Mouse (Mus musculus): ENCODE results near the gene Unc13d. TPM values are rescaled to one million over a fixed set of nuclear protein-coding genes. Genes with fewer than 3 reads are reported as not detected.

Gene Unc13d
- total and polyA plus RNA-seq, 2 experiments from 2014 or later = 0.42 to 2.7 TPM

DNA sequence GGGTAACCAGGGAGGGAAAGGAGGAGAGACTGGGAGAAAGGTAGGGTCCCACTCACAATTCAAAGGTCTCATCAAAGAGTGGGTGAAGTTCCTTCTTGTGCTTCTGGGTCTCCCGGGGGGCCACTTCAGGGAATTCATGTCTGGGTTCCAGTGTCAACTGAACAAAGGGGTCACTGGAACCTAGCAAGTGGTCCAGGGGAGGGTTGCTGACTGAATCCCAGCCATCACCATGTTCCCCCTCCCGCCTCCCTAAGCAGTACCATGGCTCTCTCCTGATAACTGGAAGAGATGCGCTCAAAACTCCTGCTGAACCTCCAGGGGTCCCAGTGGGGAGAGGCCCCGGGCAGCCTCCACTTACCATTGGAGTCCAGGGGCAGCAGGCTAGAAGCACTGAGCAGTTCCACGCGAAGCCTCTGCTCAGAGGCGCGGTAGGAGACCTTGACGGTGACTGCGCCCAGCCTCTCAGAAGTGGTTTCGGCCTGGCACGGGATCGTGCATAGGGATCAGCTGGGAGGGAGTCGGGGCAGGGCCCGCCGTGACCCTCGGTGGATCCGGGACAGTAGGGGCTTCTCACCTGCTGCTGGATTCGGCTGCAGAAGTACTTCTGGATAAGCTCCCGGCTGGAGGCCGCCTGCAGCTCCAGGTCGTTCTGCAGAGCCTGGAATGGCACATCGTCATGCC lies 13.4 kb downstream of the Unc13d start:
- peaks cover 19% of the 10 kb centered on the region for H3K36me3 ChIP-seq (replicated peaks; ENCODE audit: control insufficient read depth, insufficient read depth, low read length)
- H3K4me1 ChIP-seq (ENCODE audit: control insufficient read depth, insufficient read depth) = no peaks in the 10 kb centered on the region
- H3K27ac ChIP-seq (ENCODE audit: low read depth) = no peak overlapping the region
- H3K9me3 ChIP-seq (replicated peaks; ENCODE audit: control insufficient read depth, low read length) = no peaks in the 10 kb centered on the region
- no peaks in the 10 kb centered on the region for H3K27me3 ChIP-seq (ENCODE audit: control insufficient read depth, insufficient read depth, low read length)
- whole genome bisulfite sequencing = 50% methylated on average over 23 of the region's 23 CpGs
- ATAC-seq (ENCODE audit: insufficient read depth, low read depth) (no peak), DNase-seq (ENCODE audit: low spot score) (no peak)
- TF ChIP-seq EP300 (IDR thresholded peaks at IDR 0.05; ENCODE audit: low read depth) = no peak
- TF ChIP-seq CTCF (IDR thresholded peaks at IDR 0.05; ENCODE audit: low read depth) = no peak
- no peak overlapping the region for H3K4me3 ChIP-seq (ENCODE audit: low read depth, low read length)
- no peak overlapping the region for H3K4me2 ChIP-seq (ENCODE audit: low read depth, low read length)
- no peak overlapping the region for H3K9ac ChIP-seq (replicated peaks; ENCODE audit: low read depth, low read length)

DNA sequence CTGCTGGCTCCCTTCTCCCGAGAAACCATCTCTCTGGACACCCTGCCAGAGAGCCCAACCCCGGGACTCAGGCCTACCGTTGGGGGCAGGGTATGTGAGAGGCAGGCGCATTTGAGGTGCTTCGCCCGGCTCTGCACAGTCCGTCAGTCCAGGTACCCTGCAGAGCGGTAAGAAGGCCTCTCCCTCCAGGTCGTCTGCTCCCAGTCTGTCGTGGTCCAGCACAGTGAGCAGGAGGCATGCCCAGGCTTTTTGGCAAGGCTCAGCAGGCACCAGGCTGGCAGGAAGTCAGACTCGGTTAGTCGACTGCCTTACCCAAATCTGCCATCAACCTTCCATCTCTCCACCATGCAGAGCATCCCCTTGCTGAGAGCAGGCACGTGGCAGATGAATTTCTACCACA lies 14.2 kb downstream of the Unc13d start:
- no peak for ATAC-seq (ENCODE audit: insufficient read depth, low read depth)
- Histone ChIP-seq H3K4me3 (ENCODE audit: low read depth, low read length) (no peak overlapping the region), H3K27me3 (ENCODE audit: control insufficient read depth, insufficient read depth, low read length) (no peaks in the 10 kb centered on the region), H3K9ac (replicated peaks; ENCODE audit: low read depth, low read length) (no peak overlapping the region), H3K9me3 (replicated peaks; ENCODE audit: control insufficient read depth, low read length) (no peaks in the 10 kb centered on the region), H3K4me1 (ENCODE audit: control insufficient read depth, insufficient read depth) (no peaks in the 10 kb centered on the region), H3K4me2 (ENCODE audit: low read depth, low read length) (no peak overlapping the region), H3K27ac (ENCODE audit: low read depth) (no peak overlapping the region), H3K36me3 (replicated peaks; ENCODE audit: control insufficient read depth, insufficient read depth, low read length) (peaks cover 26% of the 10 kb centered on the region)
- DNase-seq (ENCODE audit: low spot score) = no peak
- WGBS = 54% methylated on average over 13 of the region's 13 CpGs
- no peak for TF ChIP-seq CTCF (IDR thresholded peaks at IDR 0.05; ENCODE audit: low read depth)
- no peak for TF ChIP-seq EP300 (IDR thresholded peaks at IDR 0.05; ENCODE audit: low read depth)

DNA sequence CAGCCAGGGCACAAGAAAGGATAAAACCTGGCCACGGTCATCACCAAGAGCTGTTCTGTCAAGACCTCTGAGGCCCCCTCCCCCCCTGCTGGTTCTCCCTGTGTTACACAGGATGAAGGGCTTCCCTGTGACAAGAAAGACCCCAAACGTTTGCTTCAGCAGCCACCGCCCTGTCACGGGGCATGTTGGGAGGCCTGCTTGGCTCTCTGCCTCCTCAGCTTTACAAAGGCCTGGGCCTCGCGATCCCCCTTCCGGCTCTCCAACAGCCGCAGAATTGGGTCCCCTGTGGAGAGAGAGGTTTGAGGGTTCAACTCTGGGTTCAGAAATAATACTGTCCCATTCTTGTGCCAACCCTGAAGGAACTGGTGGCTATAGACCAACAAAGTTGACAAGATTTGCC lies 15.2 kb downstream of the Unc13d start:
- Histone ChIP-seq H3K36me3 (replicated peaks; ENCODE audit: control insufficient read depth, insufficient read depth, low read length) (peaks cover 37% of the 10 kb centered on the region), H3K4me3 (ENCODE audit: low read depth, low read length) (no peak overlapping the region), H3K9me3 (replicated peaks; ENCODE audit: control insufficient read depth, low read length) (no peaks in the 10 kb centered on the region), H3K4me1 (ENCODE audit: control insufficient read depth, insufficient read depth) (no peaks in the 10 kb centered on the region), H3K27me3 (ENCODE audit: control insufficient read depth, insufficient read depth, low read length) (no peaks in the 10 kb centered on the region), H3K9ac (replicated peaks; ENCODE audit: low read depth, low read length) (no peak overlapping the region), H3K4me2 (ENCODE audit: low read depth, low read length) (no peak overlapping the region), H3K27ac (ENCODE audit: low read depth) (no peak overlapping the region)
- ATAC-seq (ENCODE audit: insufficient read depth, low read depth) (no peak), DNase-seq (ENCODE audit: low spot score) (no peak)
- 65% methylated on average over 8 of the region's 8 CpGs for WGBS
- TF ChIP-seq EP300 (IDR thresholded peaks at IDR 0.05; ENCODE audit: low read depth) (no peak), CTCF (IDR thresholded peaks at IDR 0.05; ENCODE audit: low read depth) (no peak)

DNA sequence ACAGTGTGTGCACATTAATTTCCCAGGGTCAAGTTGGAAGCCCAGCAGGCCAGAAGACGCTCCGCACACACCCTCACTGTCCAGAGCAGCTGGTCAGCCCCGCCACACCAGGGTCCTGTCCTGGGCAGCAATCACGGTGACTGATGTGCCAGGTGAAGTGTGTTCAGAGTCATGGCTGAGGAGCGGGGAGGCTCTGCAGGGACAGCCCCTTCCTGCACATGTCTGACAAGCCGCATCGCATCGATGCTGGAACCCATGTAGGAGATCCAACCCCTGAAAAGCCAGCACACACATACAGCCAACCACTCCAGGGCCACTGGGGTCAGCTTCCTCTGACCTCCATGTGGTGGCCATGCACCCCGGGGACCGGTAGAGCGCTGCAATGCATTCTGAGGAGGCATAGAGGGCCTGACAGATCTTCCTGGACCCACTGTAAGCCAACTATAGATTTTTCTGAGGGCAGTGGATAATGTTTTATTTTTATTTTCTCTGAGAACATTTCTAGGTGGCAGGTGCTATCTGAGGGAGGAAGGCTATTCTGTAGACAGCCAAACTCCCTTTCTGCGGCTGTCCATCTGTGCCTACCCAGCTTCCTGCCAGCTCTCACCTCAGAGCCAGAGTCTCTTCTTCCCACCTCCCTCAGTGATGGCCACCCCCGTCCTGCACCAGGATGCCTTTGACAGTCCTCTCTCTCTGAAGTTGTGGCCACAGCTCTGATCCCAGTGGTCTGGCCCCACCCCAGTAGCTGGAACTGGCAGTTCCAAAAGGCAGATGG lies 15.9 kb downstream of the Unc13d start:
- Histone ChIP-seq H3K27me3 (ENCODE audit: control insufficient read depth, insufficient read depth, low read length) (no peaks in the 10 kb centered on the region), H3K4me1 (ENCODE audit: control insufficient read depth, insufficient read depth) (no peaks in the 10 kb centered on the region), H3K4me3 (ENCODE audit: low read depth, low read length) (no peak overlapping the region), H3K4me2 (ENCODE audit: low read depth, low read length) (no peak overlapping the region), H3K9me3 (replicated peaks; ENCODE audit: control insufficient read depth, low read length) (no peaks in the 10 kb centered on the region), H3K27ac (ENCODE audit: low read depth) (no peak overlapping the region), H3K9ac (replicated peaks; ENCODE audit: low read depth, low read length) (no peak overlapping the region), H3K36me3 (replicated peaks; ENCODE audit: control insufficient read depth, insufficient read depth, low read length) (peaks cover 43% of the 10 kb centered on the region)
- no peak for ATAC-seq (ENCODE audit: insufficient read depth, low read depth)
- WGBS = 84% methylated on average over 13 of the region's 13 CpGs
- TF ChIP-seq CTCF (IDR thresholded peaks at IDR 0.05; ENCODE audit: low read depth) (no peak), EP300 (IDR thresholded peaks at IDR 0.05; ENCODE audit: low read depth) (no peak)
- no peak for DNase-seq (ENCODE audit: low spot score)

DNA sequence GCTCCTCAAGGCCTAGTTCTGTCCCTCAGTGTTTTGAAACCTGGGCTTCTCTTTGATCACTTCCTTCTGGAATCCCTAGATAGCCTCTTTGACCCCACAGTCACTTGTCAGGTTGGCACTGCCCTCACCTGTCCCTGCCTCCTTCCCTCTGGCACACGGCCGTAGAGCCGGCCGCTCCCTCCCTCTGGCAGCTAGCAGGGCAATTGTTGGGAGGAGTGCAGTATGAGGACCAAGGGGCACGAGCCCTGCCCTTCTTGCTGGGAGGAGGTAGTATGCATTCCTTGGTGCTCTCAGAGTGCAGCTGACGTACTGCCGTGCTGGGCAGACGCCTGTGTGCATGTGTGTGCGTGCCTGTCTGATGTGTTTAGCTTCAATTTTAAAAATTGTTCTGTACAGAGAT lies 17.2 kb downstream of the Unc13d start:
- 89% methylated on average over 9 of the region's 9 CpGs for WGBS
- no peak overlapping the region for H3K27ac ChIP-seq (ENCODE audit: low read depth)
- H3K4me1 ChIP-seq (ENCODE audit: control insufficient read depth, insufficient read depth) = no peaks in the 10 kb centered on the region
- ATAC-seq (ENCODE audit: insufficient read depth, low read depth) = no peak
- H3K27me3 ChIP-seq (ENCODE audit: control insufficient read depth, insufficient read depth, low read length) = no peaks in the 10 kb centered on the region
- peaks cover 56% of the 10 kb centered on the region for H3K36me3 ChIP-seq (replicated peaks; ENCODE audit: control insufficient read depth, insufficient read depth, low read length)
- H3K4me3 ChIP-seq (ENCODE audit: low read depth, low read length) = no peak overlapping the region
- DNase-seq (ENCODE audit: low spot score) = no peak
- TF ChIP-seq EP300 (IDR thresholded peaks at IDR 0.05; ENCODE audit: low read depth) = no peak
- no peak for TF ChIP-seq CTCF (IDR thresholded peaks at IDR 0.05; ENCODE audit: low read depth)
- no peak overlapping the region for H3K4me2 ChIP-seq (ENCODE audit: low read depth, low read length)
- H3K9ac ChIP-seq (replicated peaks; ENCODE audit: low read depth, low read length) = no peak overlapping the region
- no peaks in the 10 kb centered on the region for H3K9me3 ChIP-seq (replicated peaks; ENCODE audit: control insufficient read depth, low read length)

All from heart, postnatal 0 days (tissue).